Mouse (Mus musculus) CH12.LX (cell line): ENCODE data around the gene Prpf31.

Experiments used
- BHLHE40 ChIP-seq: IDR thresholded peaks from 2 replicates; pipeline ENCODE4 v1.6.1; 2011; ENCODE audit warnings: mild to moderate bottlenecking, low read depth, low read length, improper control_type of control experiment
- CTCF ChIP-seq, 2 experiments: IDR thresholded peaks in 1 of 2; conservative IDR thresholded peaks in 1 of 2; 2 replicates each; pipeline ENCODE4 v1.5.1; 2011 to 2012; ENCODE audit warnings: low read depth in 2 of 2, low read length in 2 of 2, improper control_type of control experiment in 1 of 2, inconsistent platforms in 1 of 2, mild to moderate bottlenecking in 1 of 2, moderate library complexity in 1 of 2
- E2F4 ChIP-seq: IDR thresholded peaks from 2 replicates; pipeline ENCODE4 v1.6.1; 2011; ENCODE audit warnings: low read depth, low read length, improper control_type of control experiment; ENCODE audit not compliant: insufficient replicate concordance
- ELF1 ChIP-seq: IDR thresholded peaks from 2 replicates; pipeline ENCODE4 v1.6.1; 2014; ENCODE audit warnings: low read depth, mild to moderate bottlenecking, inconsistent platforms, low read length, improper control_type of control experiment
- EP300 ChIP-seq: IDR thresholded peaks from 2 replicates; pipeline ENCODE4 v1.6.1; 2011; ENCODE audit warnings: low read length, improper control_type of control experiment
- GABPA ChIP-seq: IDR thresholded peaks from 2 replicates; pipeline ENCODE4 v1.6.1; 2012; ENCODE audit warnings: low read depth, low read length, improper control_type of control experiment, inconsistent platforms; ENCODE audit not compliant: insufficient replicate concordance
- MEF2A ChIP-seq: IDR thresholded peaks from 2 replicates; pipeline ENCODE4 v1.6.1; 2014; ENCODE audit warnings: low read depth, mild to moderate bottlenecking, inconsistent platforms, low read length, improper control_type of control experiment, borderline replicate concordance
- NRF1 ChIP-seq: IDR thresholded peaks from 2 replicates; pipeline ENCODE4 v1.6.1; 2014; ENCODE audit warnings: low read depth, mild to moderate bottlenecking, inconsistent platforms, low read length, improper control_type of control experiment, moderate library complexity
- POLR2A ChIP-seq: IDR thresholded peaks from 2 replicates; pipeline ENCODE4 v1.6.1; 2011; ENCODE audit warnings: low read depth, mild to moderate bottlenecking, improper control_type of control experiment, low read length
- SIN3A ChIP-seq: IDR thresholded peaks from 2 replicates; pipeline ENCODE4 v1.6.1; 2012; ENCODE audit warnings: low read length, improper control_type of control experiment, inconsistent platforms
- TCF12 ChIP-seq: IDR thresholded peaks from 2 replicates; pipeline ENCODE4 v1.6.1; 2014; ENCODE audit warnings: low read depth, mild to moderate bottlenecking, inconsistent platforms, low read length, improper control_type of control experiment
- ZC3H11A ChIP-seq: IDR thresholded peaks from 2 replicates; pipeline ENCODE4 v1.6.1; 2012; ENCODE audit warnings: low read depth, mild to moderate bottlenecking, inconsistent platforms, low read length, improper control_type of control experiment
- ZNF384 ChIP-seq: IDR thresholded peaks from 2 replicates; pipeline ENCODE4 v1.6.1; 2012; ENCODE audit warnings: low read depth, low read length, improper control_type of control experiment, inconsistent platforms

GRCm38 (mm10) chr7:3608668-3609067 lies 21.1 kb upstream of the Prpf31 start:
- TF ChIP-seq EP300 (no peak), TCF12 (no peak), E2F4 (no peak), ZNF384 (no peak), SIN3A (no peak), CTCF (conservative IDR thresholded peaks at IDR 0.05 in 1 of 2, IDR thresholded peaks at IDR 0.05 in 1 of 2; ENCODE audit: low read depth in 2 of 2, low read length in 2 of 2) (no peak), ELF1 (no peak), POLR2A (no peak), GABPA (no peak), BHLHE40 (no peak), ZC3H11A (no peak), NRF1 (no peak), MEF2A (no peak)
